Mouse (Mus musculus): ENCODE data around the gene Gm21627. TPM values are rescaled to one million over a fixed set of nuclear protein-coding genes. Genes with fewer than 3 reads are reported as not detected.
"Not testable (repeated sequence)": the region's sequence is repeated elsewhere in the genome, so short reads cannot be mapped to it uniquely, and the experiment has no call there.

Gm21627 gene
- polyA plus RNA-seq (2015; fragmentation: Nextera tagmentation; extraction: Ambion mirVana): not detected in 2 replicates

GRCm38 (mm10) chrY:63228127-63228526, at the start of gene Gm21627:
Gm21627 (plus strand) TSS chrY:63228427.
- ATAC-seq (ENCODE audit: insufficient number of reproducible peaks, insufficient read depth, low FRiP score, low TSS enrichment, low read depth); H3K27ac ChIP-seq; H3K4me2 ChIP-seq; H3K4me3 ChIP-seq; H3K36me3 ChIP-seq; H3K9me3 ChIP-seq; H3K4me1 ChIP-seq; H3K9ac ChIP-seq; H3K27me3 ChIP-seq: not testable (repeated sequence)
- WGBS: no CpG with 5 or more reads among the region's 6 CpGs
